Mouse (Mus musculus): ENCODE measurements around the gene Ddx31.

GRCm38 (mm10) chr2:28897340-28897899 lies 57.2 kb downstream of the Ddx31 start:
- TF ChIP-seq POLR2A (IDR thresholded peaks at IDR 0.05; ENCODE audit: insufficient read depth, low read depth, low read length) (no peak), CTCF (IDR thresholded peaks at IDR 0.05; ENCODE audit: insufficient read depth, low read depth, low read length) (no peak)
